Mouse (Mus musculus) lung, postnatal 10 days (tissue): Measurements from ENCODE around the gene Coro2b.

Source experiments
- DNase-seq: peaks from one replicate; pipeline ENCODE4 v3.0.0; 2021

Gene Coro2b

GRCm38 (mm10) chr9:62510530-62510936 is 26.3 kb downstream of the Coro2b start:
- peak; percentile 43 for DNase-seq

- no peak for DNase-seq
Observed at GRCm38 (mm10) chr9:62509617-62510016, 27.2 kb downstream of the Coro2b start.

- DNase-seq: no peak
Observed at GRCm38 (mm10) chr9:62508740-62509524, 27.9 kb downstream of the Coro2b start.

DNA sequence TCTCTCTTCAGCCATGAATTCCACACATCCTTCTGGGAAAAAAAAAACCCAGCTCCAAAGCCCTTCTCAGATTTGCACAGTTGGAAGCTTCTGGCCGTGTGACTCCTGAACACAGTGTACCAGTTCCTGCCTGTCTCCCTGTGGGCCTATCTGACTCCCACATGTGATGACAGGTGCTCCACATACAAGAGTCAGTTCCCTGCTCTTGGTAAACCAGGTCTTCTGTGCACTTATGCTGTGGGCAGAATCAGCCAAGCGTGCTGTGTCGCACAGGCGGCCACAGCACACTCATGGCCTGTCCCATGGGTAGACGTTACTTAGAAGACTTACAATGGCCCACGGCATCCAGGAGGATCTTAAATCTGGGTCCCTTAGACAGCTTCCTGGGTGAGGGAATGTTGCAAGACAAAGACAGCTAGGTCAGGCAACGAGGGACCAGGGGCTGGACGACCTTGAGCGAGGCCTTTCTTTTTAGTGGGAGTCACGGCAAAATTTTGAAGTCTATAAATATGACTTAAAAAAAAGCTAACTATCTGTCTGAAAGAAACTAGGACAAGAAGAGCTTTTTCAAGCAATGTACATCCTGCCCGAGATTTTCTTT is 30.3 kb downstream of the Coro2b start:
- DNase-seq: no peak

- peak; percentile 85 for DNase-seq
Observed at GRCm38 (mm10) chr9:62504129-62504528, 32.7 kb downstream of the Coro2b start.

DNA sequence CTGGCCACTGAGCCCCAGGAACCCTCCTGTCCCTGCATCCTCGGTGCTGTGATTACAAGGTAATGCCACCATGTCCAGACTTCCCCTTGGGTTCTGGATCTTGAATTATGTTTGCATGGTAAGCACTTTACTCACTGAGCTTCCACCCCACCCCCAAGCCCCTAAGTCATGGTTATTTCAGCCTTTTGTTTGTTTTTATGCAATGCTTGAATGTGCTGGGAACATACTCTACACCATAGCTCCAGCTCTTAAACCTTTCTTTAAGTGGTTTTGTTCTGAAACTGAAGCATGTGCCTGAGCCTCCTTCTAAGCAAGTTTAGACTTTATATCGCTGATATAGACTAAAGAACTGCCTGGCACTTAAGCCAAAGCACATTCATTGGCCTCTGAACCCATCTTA is 34.5 kb downstream of the Coro2b start:
- DNase-seq: no peak

GRCm38 (mm10) chr9:62501566-62501965 is 35.3 kb downstream of the Coro2b start:
- DNase-seq: no peak

GRCm38 (mm10) chr9:62500007-62500406 is 36.8 kb downstream of the Coro2b start:
- DNase-seq: no peak

GRCm38 (mm10) chr9:62498945-62499344 is 37.9 kb downstream of the Coro2b start:
- no peak for DNase-seq

GRCm38 (mm10) chr9:62497135-62498092 is 39.4 kb downstream of the Coro2b start:
- DNase-seq: no peak

DNA sequence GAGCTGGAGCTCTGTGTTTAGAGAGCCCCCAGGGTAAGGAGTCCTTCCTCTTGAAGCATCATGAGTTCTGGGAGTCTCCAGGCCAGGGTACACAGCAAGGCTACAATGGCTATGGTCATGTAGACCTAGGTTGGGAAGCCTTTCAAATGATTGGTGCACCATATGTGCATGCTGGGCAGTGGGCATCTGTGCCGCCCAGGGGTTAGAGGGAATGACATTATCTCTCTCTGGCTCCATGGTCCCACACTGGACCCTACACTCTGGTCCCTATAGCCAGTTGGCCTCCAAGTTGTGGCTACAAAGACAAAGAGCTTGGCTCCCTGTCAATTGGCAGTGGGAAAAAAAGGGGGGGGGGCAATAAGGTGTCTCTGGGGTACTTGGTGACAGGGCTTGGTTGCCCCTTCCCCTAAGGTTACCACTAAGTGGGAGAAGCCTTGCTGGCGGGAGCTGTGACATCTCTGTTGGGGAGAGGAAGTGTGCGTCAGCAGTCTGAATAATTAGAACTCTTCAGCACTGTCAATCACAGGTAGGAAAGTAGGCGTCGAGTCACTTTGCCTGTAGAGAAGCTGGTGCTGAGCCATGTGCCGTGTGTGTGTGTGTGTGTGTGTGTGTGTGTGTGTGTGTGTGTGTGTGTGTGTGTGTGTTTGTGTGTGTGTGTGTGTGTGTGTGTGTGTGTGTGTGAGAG is 44.4 kb downstream of the Coro2b start:
- no peak for DNase-seq

DNA sequence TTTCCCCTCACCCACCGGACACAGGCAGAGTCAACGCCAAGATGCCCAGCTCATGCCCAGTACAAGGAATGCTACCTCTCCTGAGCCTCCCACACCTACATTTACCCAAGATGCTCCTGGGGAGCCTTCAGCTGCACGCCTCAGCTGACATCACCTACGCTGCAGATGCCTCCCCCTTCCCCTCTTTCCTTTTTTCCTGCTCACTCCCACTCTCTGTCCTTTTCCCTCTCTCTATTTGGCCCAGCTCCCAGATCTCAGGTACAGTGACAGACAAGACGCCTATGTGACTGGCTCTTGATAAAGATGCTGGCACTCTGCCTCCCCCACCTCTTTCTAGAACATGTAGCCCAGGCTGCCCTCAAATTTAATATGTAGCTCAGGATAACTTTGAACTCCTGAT is 45.2 kb downstream of the Coro2b start:
- no peak for DNase-seq

DNA sequence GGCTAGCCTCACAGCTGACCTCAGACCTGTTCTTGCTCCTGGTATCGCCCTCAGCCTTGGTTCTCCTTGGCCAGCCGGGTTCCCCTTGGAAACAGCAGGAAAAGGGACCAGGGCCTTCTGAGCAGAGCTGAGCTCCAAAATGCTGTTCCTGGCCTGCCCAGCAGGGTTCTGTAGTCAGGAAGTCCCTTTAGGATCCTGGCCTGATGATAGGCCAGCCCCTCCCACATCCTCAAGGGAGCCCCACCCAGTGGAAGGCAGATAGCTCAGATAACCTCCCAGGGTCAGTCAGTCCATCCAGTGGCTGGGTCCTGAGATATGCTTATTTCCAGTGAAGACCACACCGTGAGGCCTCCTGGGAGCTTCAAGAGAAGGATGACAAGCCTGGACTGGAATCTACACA is 45.7 kb downstream of the Coro2b start:
- DNase-seq: peak; percentile 86

DNA sequence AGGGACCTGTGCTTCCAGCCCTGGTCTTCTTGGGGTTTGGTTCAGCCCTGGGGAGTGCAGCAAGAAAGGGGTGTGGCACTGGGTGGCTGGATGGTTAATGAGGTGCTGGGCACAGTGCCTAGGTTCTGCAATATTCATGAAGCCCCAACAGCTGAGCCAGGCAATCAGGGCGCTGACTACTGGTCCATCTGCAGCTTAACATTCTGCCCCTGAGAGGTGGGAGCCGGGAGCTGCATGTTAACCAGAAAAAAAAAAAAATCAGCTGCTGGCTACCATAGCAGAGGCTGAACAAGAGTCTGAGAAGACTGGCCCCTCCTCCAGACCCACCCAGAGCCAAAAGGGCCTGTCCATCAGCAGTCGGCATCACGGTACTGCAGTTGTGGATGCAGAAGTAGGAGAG is 52.7 kb downstream of the Coro2b start:
- no peak for DNase-seq

GRCm38 (mm10) chr9:62482788-62483187 is 54.1 kb downstream of the Coro2b start:
- DNase-seq: no peak

- DNase-seq: no peak
Observed at GRCm38 (mm10) chr9:62480898-62481642, 55.8 kb downstream of the Coro2b start.

DNA sequence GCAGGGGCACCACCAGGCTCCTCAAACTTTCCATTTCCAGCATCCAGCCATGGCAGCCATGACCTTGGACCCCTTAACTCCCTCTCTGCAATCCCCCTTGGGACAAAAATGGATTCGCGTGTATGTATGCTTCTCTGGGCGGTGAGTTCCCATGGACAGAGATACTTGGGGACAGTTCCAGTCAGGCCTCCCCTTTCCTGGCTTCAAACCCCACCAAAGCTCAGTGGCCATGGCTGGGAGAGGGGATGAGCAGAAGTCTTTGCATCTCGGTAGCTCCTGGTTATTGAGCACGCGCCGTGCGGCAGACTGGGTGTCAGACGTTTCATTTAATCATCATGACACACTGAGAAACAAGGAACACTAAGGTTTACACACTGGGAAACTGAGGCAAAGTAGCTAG is 56.7 kb downstream of the Coro2b start:
- no peak for DNase-seq

- peak; percentile 94 for DNase-seq
Observed at GRCm38 (mm10) chr9:62476782-62477487, 59.9 kb downstream of the Coro2b start.

- peak; percentile 39 for DNase-seq
Observed at GRCm38 (mm10) chr9:62474206-62474605, 62.6 kb downstream of the Coro2b start.

- DNase-seq: no peak
Observed at GRCm38 (mm10) chr9:62471541-62472189, 65.2 kb downstream of the Coro2b start.

DNA sequence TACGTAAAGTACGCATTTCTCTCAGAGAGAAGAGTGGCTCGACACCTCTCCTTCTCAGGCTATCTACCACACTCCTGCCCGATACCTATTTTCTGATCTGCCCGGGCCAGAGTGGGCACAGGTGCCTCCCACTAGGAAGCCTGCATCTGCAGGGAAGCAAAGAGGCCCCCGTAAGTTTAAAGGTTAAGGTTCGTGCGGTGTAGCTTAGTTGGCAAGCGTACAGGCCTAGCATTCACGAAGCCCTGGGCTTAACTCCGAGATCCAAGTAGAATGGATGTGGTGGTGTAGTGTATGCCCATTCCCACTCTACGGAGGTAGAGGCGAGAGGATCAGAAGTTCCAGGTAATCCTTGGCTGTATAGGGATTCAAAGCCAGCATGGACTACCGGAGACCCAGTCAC is 65.8 kb downstream of the Coro2b start:
- no peak for DNase-seq
